Mouse (Mus musculus) midbrain, postnatal 0 days (tissue): ENCODE measurements around the gene Wars. TPM values are rescaled to one million over a fixed set of nuclear protein-coding genes. Genes with fewer than 3 reads are reported as not detected.

ENCODE experiments used
- ATAC-seq: fragments of 200-750 bp; cut with Nextera tagmentation; 2 replicates; pipeline ENCODE4 v1.8.0; 2017; ENCODE audit warnings: moderate number of reproducible peaks, mild to moderate bottlenecking, moderate TSS enrichment, moderate library complexity; ENCODE audit not compliant: low FRiP score
- DNase-seq: peaks from one replicate; pipeline ENCODE4 v3.0.0-alpha.2; 2015; ENCODE audit warnings: low spot score
- H3K27ac ChIP-seq: fragments of 300-500 bp; sonication (generic); 2 replicates; pipeline ENCODE4 v1.5.1; 2014; ENCODE audit warnings: low read depth, mild to moderate bottlenecking, low read length, mixed read lengths
- H3K27me3 ChIP-seq: fragments of 300-500 bp; sonication (generic); 2 replicates; pipeline ENCODE4 v1.6.1; 2014; ENCODE audit warnings: low read length, control low read depth, mixed read lengths; ENCODE audit not compliant: insufficient read depth
- H3K36me3 ChIP-seq: fragments of 300-500 bp; sonication (generic); 2 replicates; pipeline ENCODE4 v1.6.1; 2014; ENCODE audit warnings: low read length, control low read depth, mixed read lengths; ENCODE audit not compliant: insufficient read depth
- H3K4me1 ChIP-seq: fragments of 300-500 bp; sonication (generic); 2 replicates; pipeline ENCODE4 v1.6.1; 2014; ENCODE audit warnings: mild to moderate bottlenecking, control low read depth, antibody characterized with exemption, low read length, mixed read lengths; ENCODE audit not compliant: insufficient read depth
- H3K4me2 ChIP-seq: fragments of 300-500 bp; sonication (generic); 2 replicates; pipeline ENCODE4 v1.6.1; 2014; ENCODE audit warnings: low read depth, mild to moderate bottlenecking, low read length, mixed read lengths; ENCODE audit not compliant: poor library complexity, severe bottlenecking
- H3K4me3 ChIP-seq: fragments of 300-500 bp; sonication (generic); 2 replicates; pipeline ENCODE4 v1.5.1; 2014; ENCODE audit warnings: low read depth, mild to moderate bottlenecking, low read length, moderate library complexity
- H3K9ac ChIP-seq: fragments of 300-500 bp; sonication (generic); replicated peaks from 2 replicates; pipeline ENCODE4 v1.6.1; 2014; ENCODE audit warnings: mild to moderate bottlenecking, low read length, moderate library complexity, mixed read lengths; ENCODE audit not compliant: poor library complexity, severe bottlenecking
- H3K9me3 ChIP-seq: fragments of 300-500 bp; sonication (generic); 2 replicates; pipeline ENCODE4 v1.6.1; 2016; ENCODE audit warnings: low read length, control low read depth
- CTCF ChIP-seq: IDR thresholded peaks from 2 replicates; pipeline ENCODE4 v1.5.1; 2016; ENCODE audit warnings: antibody characterized with exemption, mild to moderate bottlenecking
- WGBS: fragments of 180-500 bp; shearing (Covaris S2); extraction: QIAGEN DNeasy Blood & Tissue Kit; methylation state at CpG from one replicate; pipeline ENCODE4 v1.1.7; 2014; 5-methylcytosine and 5-hydroxymethylcytosine counted together
- polyA plus RNA-seq: library from polyadenylated mRNA; unstranded; fragments of >200 nt; fragmentation: Nextera tagmentation; extraction: Ambion mirVana; gene quantifications from 2 replicates; pipeline ENCODE4 v1.2.1, GENCODE M21; 2015
- total RNA-seq: library from RNA; depleted of rRNA; stranded (reverse); fragments of >200 nt; gene quantifications from 2 replicates; pipeline ENCODE4 v1.2.3, GENCODE M21; 2014

Wars gene
- total and polyA plus RNA-seq, 2 experiments from 2014 or later: 99.1 to 142 TPM

GRCm38 (mm10) chr12:108857589-108858184 is 36.3 kb downstream of the Wars start:
- H3K36me3 ChIP-seq: peaks cover 26% of the 10 kb centered on the region
- TF ChIP-seq CTCF: no peak
- H3K9ac ChIP-seq: no peak overlapping the region
- no peaks in the 10 kb centered on the region for H3K4me1 ChIP-seq
- H3K4me3 ChIP-seq: no peak overlapping the region
- no peaks in the 10 kb centered on the region for H3K9me3 ChIP-seq
- ATAC-seq (no peak), DNase-seq (no peak)
- H3K4me2 ChIP-seq: no peak overlapping the region
- 92% methylated on average over 7 of the region's 7 CpGs for WGBS
- H3K27ac ChIP-seq: no peak overlapping the region
- no peaks in the 10 kb centered on the region for H3K27me3 ChIP-seq

- DNase-seq (no peak), ATAC-seq (no peak)
- Histone ChIP-seq H3K36me3 (peaks cover 20% of the 10 kb centered on the region), H3K4me1 (no peaks in the 10 kb centered on the region), H3K9me3 (no peaks in the 10 kb centered on the region), H3K27me3 (no peaks in the 10 kb centered on the region), H3K4me2 (no peak overlapping the region), H3K4me3 (no peak overlapping the region), H3K9ac (no peak overlapping the region), H3K27ac (no peak overlapping the region)
- no peak for TF ChIP-seq CTCF
- 82% methylated on average over 7 of the region's 7 CpGs for WGBS
Measured at GRCm38 (mm10) chr12:108857109-108857508, 36.9 kb downstream of the Wars start.

GRCm38 (mm10) chr12:108856186-108856585 is 37.8 kb downstream of the Wars start:
- Histone ChIP-seq H3K4me2 (no peak overlapping the region), H3K4me3 (no peak overlapping the region), H3K9me3 (no peaks in the 10 kb centered on the region), H3K4me1 (no peaks in the 10 kb centered on the region), H3K36me3 (peaks cover 11% of the 10 kb centered on the region), H3K9ac (no peak overlapping the region), H3K27me3 (no peaks in the 10 kb centered on the region), H3K27ac (no peak overlapping the region)
- TF ChIP-seq CTCF: no peak
- DNase-seq (no peak), ATAC-seq (no peak)
- WGBS: 86% methylated on average over 8 of the region's 8 CpGs

- no peak for ATAC-seq
- H3K36me3 ChIP-seq: 0 out of 2 replicates have a peak, but pooled peaks cover 2% of the 10 kb centered on the region
- 0 out of 2 replicates have a peak, but pooled peaks cover 3% of the 10 kb centered on the region for H3K4me1 ChIP-seq
- 91% methylated on average over 10 of the region's 10 CpGs for WGBS
- no peak overlapping the region for H3K4me3 ChIP-seq
- no peak for DNase-seq
- H3K4me2 ChIP-seq: no peak overlapping the region
- no peak overlapping the region for H3K27ac ChIP-seq
- no peaks in the 10 kb centered on the region for H3K27me3 ChIP-seq
- no peaks in the 10 kb centered on the region for H3K9me3 ChIP-seq
- no peak overlapping the region for H3K9ac ChIP-seq
- TF ChIP-seq CTCF: no peak
Measured at GRCm38 (mm10) chr12:108855081-108855480, 38.9 kb downstream of the Wars start.

GRCm38 (mm10) chr12:108852822-108853221 is 41.2 kb downstream of the Wars start:
- no peak for DNase-seq
- TF ChIP-seq CTCF: no peak
- Histone ChIP-seq H3K9me3 (no peaks in the 10 kb centered on the region), H3K27ac (no peak overlapping the region), H3K9ac (no peak overlapping the region), H3K4me2 (no peak overlapping the region), H3K27me3 (no peaks in the 10 kb centered on the region), H3K36me3 (no peaks in the 10 kb centered on the region), H3K4me3 (no peak overlapping the region), H3K4me1 (0 out of 2 replicates have a peak, but pooled peaks cover 3% of the 10 kb centered on the region)
- 90% methylated on average over 8 of the region's 8 CpGs for WGBS
- ATAC-seq: no peak

GRCm38 (mm10) chr12:108850886-108851285 is 43.1 kb downstream of the Wars start:
- 89% methylated on average over 8 of the region's 8 CpGs for WGBS
- Histone ChIP-seq H3K27ac (no peak overlapping the region), H3K4me2 (no peak overlapping the region), H3K4me3 (no peak overlapping the region), H3K9me3 (no peaks in the 10 kb centered on the region), H3K4me1 (0 out of 2 replicates have a peak, but pooled peaks cover 3% of the 10 kb centered on the region), H3K27me3 (no peaks in the 10 kb centered on the region), H3K9ac (0 out of 2 replicates have a peak overlapping the region, but pooled peaks have one; percentile 5), H3K36me3 (no peaks in the 10 kb centered on the region)
- ATAC-seq: no peak
- no peak for TF ChIP-seq CTCF
- no peak for DNase-seq
